Mouse (Mus musculus): ENCODE measurements around the gene Olfr1220. TPM values are rescaled to one million over a fixed set of nuclear protein-coding genes. Genes with fewer than 3 reads are reported as not detected.

Olfr1220 gene
- polyA plus RNA-seq (2015; fragmentation: Nextera tagmentation; extraction: Ambion mirVana), result not detected in 2 replicates

- Histone ChIP-seq H3K36me3 (no peaks in the 10 kb centered on the region), H3K4me2 (no peak within 1 kb of the TSS), H3K9ac (no peak within 1 kb of the TSS), H3K4me3 (no peak within 1 kb of the TSS), H3K4me1 (no peaks in the 10 kb centered on the region), H3K27me3 (no peaks in the 10 kb centered on the region), H3K9me3 (no peaks in the 10 kb centered on the region), H3K27ac (no peak within 1 kb of the TSS)
- 75% methylated on average over 3 of the region's 3 CpGs for WGBS
- no peak for ATAC-seq (ENCODE audit: insufficient number of reproducible peaks, insufficient read depth, low FRiP score, low TSS enrichment, low read depth)
These were observed at the start of gene Olfr1220 for GRCm38 (mm10) chr2:89106735-89107134. TSS of gene Olfr1220 (minus strand) at chr2:89106835.

- no peak for ATAC-seq (ENCODE audit: insufficient number of reproducible peaks, insufficient read depth, low FRiP score, low TSS enrichment, low read depth)
- Histone ChIP-seq H3K4me2 (no peak within 1 kb of the TSS), H3K9me3 (no peaks in the 10 kb centered on the region), H3K27me3 (no peaks in the 10 kb centered on the region), H3K4me3 (no peak within 1 kb of the TSS), H3K27ac (no peak within 1 kb of the TSS), H3K9ac (no peak within 1 kb of the TSS), H3K4me1 (no peaks in the 10 kb centered on the region), H3K36me3 (no peaks in the 10 kb centered on the region)
- WGBS, result 70% methylated on average over 1 of the region's 1 CpGs
These were observed 44.8 kb upstream of the Olfr1220 start, which contains the start of gene Olfr1223 for GRCm38 (mm10) chr2:89151460-89151859. TSS of gene Olfr1223 (minus strand) at chr2:89151560.

- Histone ChIP-seq H3K4me2 (no peak within 1 kb of the TSS), H3K9ac (no peak within 1 kb of the TSS), H3K4me3 (no peak within 1 kb of the TSS), H3K36me3 (no peaks in the 10 kb centered on the region), H3K9me3 (no peaks in the 10 kb centered on the region), H3K27me3 (no peaks in the 10 kb centered on the region), H3K4me1 (no peaks in the 10 kb centered on the region), H3K27ac (no peak within 1 kb of the TSS)
- 71% methylated on average over 3 of the region's 3 CpGs for WGBS
- no peak for ATAC-seq (ENCODE audit: insufficient number of reproducible peaks, insufficient read depth, low FRiP score, low TSS enrichment, low read depth)
These were observed 26.3 kb upstream of the Olfr1220 start, which contains the start of gene Olfr1222 for GRCm38 (mm10) chr2:89132954-89133353. TSS of gene Olfr1222 (minus strand) at chr2:89133054.

GRCm38 (mm10) chr2:89117183-89117582 lies 10.5 kb upstream of the Olfr1220 start, which contains the start of gene Olfr1221:
TSS of gene Olfr1221 (minus strand) at chr2:89117283.
- Histone ChIP-seq H3K27ac (no peak within 1 kb of the TSS), H3K9me3 (no peaks in the 10 kb centered on the region), H3K4me2 (no peak within 1 kb of the TSS), H3K36me3 (no peaks in the 10 kb centered on the region), H3K4me3 (no peak within 1 kb of the TSS), H3K27me3 (no peaks in the 10 kb centered on the region), H3K9ac (no peak within 1 kb of the TSS), H3K4me1 (no peaks in the 10 kb centered on the region)
- ATAC-seq (ENCODE audit: insufficient number of reproducible peaks, insufficient read depth, low FRiP score, low TSS enrichment, low read depth), result no peak
- 85% methylated on average over 2 of the region's 2 CpGs for WGBS

- no peak for ATAC-seq (ENCODE audit: insufficient number of reproducible peaks, insufficient read depth, low FRiP score, low TSS enrichment, low read depth)
- Histone ChIP-seq H3K36me3 (no peaks in the 10 kb centered on the region), H3K27me3 (no peaks in the 10 kb centered on the region), H3K4me1 (no peaks in the 10 kb centered on the region), H3K27ac (no peak overlapping the region), H3K4me3 (no peak overlapping the region), H3K9me3 (no peaks in the 10 kb centered on the region), H3K4me2 (no peak overlapping the region), H3K9ac (no peak overlapping the region)
These were observed 984 bp downstream of the Olfr1220 start for GRCm38 (mm10) chr2:89105651-89106050.

GRCm38 (mm10) chr2:89093848-89094247 lies 12.8 kb downstream of the Olfr1220 start:
- Histone ChIP-seq H3K36me3 (no peaks in the 10 kb centered on the region), H3K27ac (no peak overlapping the region), H3K27me3 (no peaks in the 10 kb centered on the region), H3K4me2 (no peak overlapping the region), H3K9me3 (no peaks in the 10 kb centered on the region), H3K4me3 (no peak overlapping the region), H3K4me1 (no peaks in the 10 kb centered on the region), H3K9ac (no peak overlapping the region)
- ATAC-seq (ENCODE audit: insufficient number of reproducible peaks, insufficient read depth, low FRiP score, low TSS enrichment, low read depth), result no peak
- 90% methylated on average over 1 of the region's 1 CpGs for WGBS

- H3K4me2 ChIP-seq, result no peak within 1 kb of the TSS
- WGBS, result 56% methylated on average over 1 of the region's 1 CpGs
- H3K9ac ChIP-seq, result no peak within 1 kb of the TSS
- ATAC-seq (ENCODE audit: insufficient number of reproducible peaks, insufficient read depth, low FRiP score, low TSS enrichment, low read depth), result no peak
- no peaks in the 10 kb centered on the region for H3K27me3 ChIP-seq
- H3K4me3 ChIP-seq, result no peak within 1 kb of the TSS
- no peaks in the 10 kb centered on the region for H3K9me3 ChIP-seq
- H3K27ac ChIP-seq, result no peak within 1 kb of the TSS
- no peaks in the 10 kb centered on the region for H3K4me1 ChIP-seq
- no peaks in the 10 kb centered on the region for H3K36me3 ChIP-seq
These were observed 23.2 kb downstream of the Olfr1220 start, which contains the start of gene Olfr1219 for GRCm38 (mm10) chr2:89083413-89083812. TSS of gene Olfr1219 (minus strand) at chr2:89083513.

- H3K4me2 ChIP-seq, result no peak overlapping the region
- H3K27me3 ChIP-seq, result no peaks in the 10 kb centered on the region
- no peak overlapping the region for H3K27ac ChIP-seq
- no peaks in the 10 kb centered on the region for H3K9me3 ChIP-seq
- no peak overlapping the region for H3K4me3 ChIP-seq
- no peak for ATAC-seq (ENCODE audit: insufficient number of reproducible peaks, insufficient read depth, low FRiP score, low TSS enrichment, low read depth)
- H3K9ac ChIP-seq, result no peak overlapping the region
- no peaks in the 10 kb centered on the region for H3K36me3 ChIP-seq
- no peaks in the 10 kb centered on the region for H3K4me1 ChIP-seq
These were observed 25.1 kb downstream of the Olfr1220 start for GRCm38 (mm10) chr2:89081487-89081886.

GRCm38 (mm10) chr2:89061087-89061486 lies 45.5 kb downstream of the Olfr1220 start, which contains the start of gene Olfr1218:
TSS of gene Olfr1218 (minus strand) at chr2:89061187.
- Histone ChIP-seq H3K4me2 (no peak within 1 kb of the TSS), H3K36me3 (no peaks in the 10 kb centered on the region), H3K4me1 (no peaks in the 10 kb centered on the region), H3K27me3 (no peaks in the 10 kb centered on the region), H3K9me3 (no peaks in the 10 kb centered on the region), H3K27ac (no peak within 1 kb of the TSS), H3K9ac (no peak within 1 kb of the TSS), H3K4me3 (no peak within 1 kb of the TSS)
- ATAC-seq (ENCODE audit: insufficient number of reproducible peaks, insufficient read depth, low FRiP score, low TSS enrichment, low read depth), result no peak

Other genes starting within 250 kb of the Olfr1220 start
- gene Olfr1206, start 243.6 kb downstream of the Olfr1220 start, polyA plus RNA-seq (2015; fragmentation: Nextera tagmentation; extraction: Ambion mirVana), result not detected in 2 replicates
- not detected in 2 replicates for gene Olfr1208, start 204.5 kb downstream of the Olfr1220 start, polyA plus RNA-seq (2015; fragmentation: Nextera tagmentation; extraction: Ambion mirVana)
- gene Olfr1209, start 191.7 kb downstream of the Olfr1220 start, polyA plus RNA-seq (2015; fragmentation: Nextera tagmentation; extraction: Ambion mirVana), result 0.10 TPM in 1 of 2 replicates, not detected in the other
- not detected in 2 replicates for gene Olfr1211, start 168.7 kb downstream of the Olfr1220 start, polyA plus RNA-seq (2015; fragmentation: Nextera tagmentation; extraction: Ambion mirVana)
- not detected in 2 replicates for gene Olfr1212, start 152.9 kb downstream of the Olfr1220 start, polyA plus RNA-seq (2015; fragmentation: Nextera tagmentation; extraction: Ambion mirVana)
- gene Gm13762, start 126.6 kb downstream of the Olfr1220 start, polyA plus RNA-seq (2015; fragmentation: Nextera tagmentation; extraction: Ambion mirVana), result not detected in 2 replicates
- gene Olfr1214, start 114.2 kb downstream of the Olfr1220 start, polyA plus RNA-seq (2015; fragmentation: Nextera tagmentation; extraction: Ambion mirVana), result not detected in 2 replicates
- not detected in 2 replicates for gene Olfr1215, start 99.9 kb downstream of the Olfr1220 start, polyA plus RNA-seq (2015; fragmentation: Nextera tagmentation; extraction: Ambion mirVana)
- gene Olfr1216, start 88.5 kb downstream of the Olfr1220 start, polyA plus RNA-seq (2015; fragmentation: Nextera tagmentation; extraction: Ambion mirVana), result not detected in 2 replicates
- gene Olfr1217, start 74.8 kb downstream of the Olfr1220 start, polyA plus RNA-seq (2015; fragmentation: Nextera tagmentation; extraction: Ambion mirVana), result 0.07 TPM in 1 of 2 replicates, not detected in the other
- not detected in 2 replicates for gene Olfr1218, start 45.6 kb downstream of the Olfr1220 start, polyA plus RNA-seq (2015; fragmentation: Nextera tagmentation; extraction: Ambion mirVana)
- not detected in 2 replicates for gene Olfr1219, start 23.3 kb downstream of the Olfr1220 start, polyA plus RNA-seq (2015; fragmentation: Nextera tagmentation; extraction: Ambion mirVana)
- gene Olfr1221, start 10.4 kb upstream of the Olfr1220 start, polyA plus RNA-seq (2015; fragmentation: Nextera tagmentation; extraction: Ambion mirVana), result not detected in 2 replicates
- gene Olfr1222, start 26.2 kb upstream of the Olfr1220 start, polyA plus RNA-seq (2015; fragmentation: Nextera tagmentation; extraction: Ambion mirVana), result not detected in 2 replicates
- gene Olfr1223, start 44.7 kb upstream of the Olfr1220 start, polyA plus RNA-seq (2015; fragmentation: Nextera tagmentation; extraction: Ambion mirVana), result not detected in 2 replicates
- not detected in 2 replicates for gene Olfr1224-ps1, start 57.3 kb upstream of the Olfr1220 start, polyA plus RNA-seq (2015; fragmentation: Nextera tagmentation; extraction: Ambion mirVana)
- not detected in 2 replicates for gene Olfr1225, start 67.8 kb upstream of the Olfr1220 start, polyA plus RNA-seq (2015; fragmentation: Nextera tagmentation; extraction: Ambion mirVana)
- not detected in 2 replicates for gene Olfr1226, start 93.2 kb upstream of the Olfr1220 start, polyA plus RNA-seq (2015; fragmentation: Nextera tagmentation; extraction: Ambion mirVana)
- not detected in 2 replicates for gene Olfr1228, start 147.2 kb upstream of the Olfr1220 start, polyA plus RNA-seq (2015; fragmentation: Nextera tagmentation; extraction: Ambion mirVana)
- gene Olfr1229, start 181.2 kb upstream of the Olfr1220 start, polyA plus RNA-seq (2015; fragmentation: Nextera tagmentation; extraction: Ambion mirVana), result not detected in 2 replicates
- not detected in 2 replicates for gene Olfr1230, start 190.4 kb upstream of the Olfr1220 start, polyA plus RNA-seq (2015; fragmentation: Nextera tagmentation; extraction: Ambion mirVana)
- gene Olfr1231, start 200.2 kb upstream of the Olfr1220 start, polyA plus RNA-seq (2015; fragmentation: Nextera tagmentation; extraction: Ambion mirVana), result not detected in 2 replicates
- gene Olfr1232, start 222.8 kb upstream of the Olfr1220 start, polyA plus RNA-seq (2015; fragmentation: Nextera tagmentation; extraction: Ambion mirVana), result not detected in 2 replicates
- gene Olfr1233, start 235.6 kb upstream of the Olfr1220 start, polyA plus RNA-seq (2015; fragmentation: Nextera tagmentation; extraction: Ambion mirVana), result not detected in 2 replicates